Comparison of ENCODE assay signal across 10 mouse cellular contexts in genomic region chr9:30369554-30370440, GRCm38 (mm10). TPM values are rescaled to one million over a fixed set of nuclear protein-coding genes. Genes with fewer than 3 reads are reported as not detected.
DNase-seq lines count a peak whose midpoint lies in the region; ATAC-seq and TF ChIP-seq lines count a peak whose summit lies in the region.
"Had no signal": no experiment of that assay in that cellular context is flagged by ENCODE, and none has a peak within 500 bp of the region (broad histone marks: within the 10 kb centered on the region; RNA-seq: fewer than 3 reads in every experiment).

No protein-coding gene starts in this region.

- H3K9me3 ChIP-seq in embryonic facial prominence, embryonic 11.5 days (replicated peaks; ENCODE audit: control insufficient read depth, low read length): no peaks in the 10 kb centered on the region
- H3K9me3 ChIP-seq: forebrain, embryonic 10.5 days had no signal

- no peaks in the 10 kb centered on the region for H3K4me1 ChIP-seq in embryonic facial prominence, embryonic 11.5 days (ENCODE audit: control insufficient read depth, insufficient read depth, low read length)

- WGBS in embryonic facial prominence, embryonic 11.5 days: 64% methylated on average over 11 of the region's 11 CpGs

- peak; percentile 1 for DNase-seq in heart, postnatal 10 days
- no peak for DNase-seq in heart, adult 11 months
- peak; percentile 54 for DNase-seq in adrenal gland, adult 8-10 months
- DNase-seq in brain, embryonic 14.5 days (ENCODE audit: low read depth): peak; percentile 42
- peak; percentile 40 for DNase-seq in embryonic facial prominence, embryonic 11.5 days (ENCODE audit: low spot score)
- no peak for DNase-seq in left cerebral cortex, postnatal 25 days (ENCODE audit: low spot score in 2 of 2)
- no peak for DNase-seq in gastrocnemius, adult 8-10 months (ENCODE audit: low spot score in 2 of 2)
- DNase-seq: kidney, adult 2 months; lung, postnatal 14 days had no signal

- H3K27me3 ChIP-seq in embryonic facial prominence, embryonic 11.5 days (ENCODE audit: control insufficient read depth, insufficient read depth, low read length): no peaks in the 10 kb centered on the region

- intact Hi-C loops in heart, postnatal 10 days (cut with DNase I): no loop called here
- intact Hi-C loops in left cerebral cortex, postnatal 25 days (cut with DNase I): no loop called here

- no peaks in the 10 kb centered on the region for H3K36me3 ChIP-seq in embryonic facial prominence, embryonic 11.5 days (replicated peaks; ENCODE audit: control insufficient read depth, insufficient read depth, low read depth, low read length)
- H3K36me3 ChIP-seq: forebrain, embryonic 10.5 days had no signal

- H3K4me3 ChIP-seq in embryonic facial prominence, embryonic 11.5 days (ENCODE audit: low read depth, low read length): no peak overlapping the region
- H3K4me3 ChIP-seq: forebrain, embryonic 10.5 days had no signal

- no peak overlapping the region for H3K27ac ChIP-seq in embryonic facial prominence, embryonic 11.5 days (replicated peaks; ENCODE audit: low read depth, low read length)
- H3K27ac ChIP-seq: forebrain, embryonic 10.5 days had no signal

- TF ChIP-seq POLR2A in brain, embryonic 14.5 days (IDR thresholded peaks at IDR 0.05; ENCODE audit: borderline replicate concordance, extremely low read depth, insufficient read depth, insufficient read length, poor library complexity, severe bottlenecking): no peak

- no peak overlapping the region for H3K9ac ChIP-seq in embryonic facial prominence, embryonic 11.5 days (replicated peaks; ENCODE audit: low read length)

- no peak for TF ChIP-seq CTCF in brain, embryonic 14.5 days (IDR thresholded peaks at IDR 0.05; ENCODE audit: borderline replicate concordance, extremely low read depth, insufficient read depth, insufficient read length)

- H3K4me2 ChIP-seq in embryonic facial prominence, embryonic 11.5 days (ENCODE audit: low read depth, low read length): no peak overlapping the region; the same call in 1 of the 2 replicates

- no peak for ATAC-seq in embryonic facial prominence, embryonic 11.5 days (replicated peaks; ENCODE audit: insufficient number of reproducible peaks, low FRiP score, low TSS enrichment, low read depth)

RNA-seq across cellular contexts. Expression of gene Snx19, which starts 57.1 kb away (rescaled TPM):
- 10 to 100 TPM; 26.0 to 30.5 TPM for total RNA-seq in heart, postnatal 10 days (2021)
- total RNA-seq in adrenal gland, adult 8-10 months (2022): 10 to 100 TPM; 34.7 to 44.4 (median 43.2) TPM
- polyA plus RNA-seq in brain, embryonic 14.5 days (2012; rRNA removed): 18.9 and 24.2 TPM in 2 replicates
- polyA plus RNA-seq in embryonic facial prominence, embryonic 11.5 days (2014; fragmentation: Nextera tagmentation; extraction: Ambion mirVana): 22.6 and 22.8 TPM in 2 replicates
- total RNA-seq in left cerebral cortex, postnatal 25 days (2021): 10 to 100 TPM; 42.6 to 48.1 TPM
- 10 to 100 TPM; 22.3 to 27.6 (median 23.2) TPM for total RNA-seq in gastrocnemius, adult 8-10 months (2022)

Comparison
In these comparisons a context has a peak if more than half of its experiments do, and no peak if none do; other contexts are left out.
1. DNase-seq: peak in heart, postnatal 10 days (2 of 2), adrenal gland, adult 8-10 months (single experiment), brain, embryonic 14.5 days (single experiment) and embryonic facial prominence, embryonic 11.5 days (single experiment); none in heart, adult 11 months (single experiment), left cerebral cortex, postnatal 25 days (0 of 2) and gastrocnemius, adult 8-10 months (0 of 2).